Mouse (Mus musculus): Measurements from ENCODE around the gene Pon1.
"Not testable (repeated sequence)": the region's sequence is repeated elsewhere in the genome, so short reads cannot be mapped to it uniquely, and the experiment has no call there.

Gene Pon1

GRCm38 (mm10) chr6:5193693-5194092, at the start of gene Pon1:
TSS of gene Pon1 (minus strand) at chr6:5193946.
- no peak for DNase-seq (ENCODE audit: extremely low read depth, low read depth, low spot score)

- DNase-seq (ENCODE audit: extremely low read depth, low read depth, low spot score) = no peak
These were observed 45.1 kb upstream of the Pon1 start for GRCm38 (mm10) chr6:5238799-5239198.

GRCm38 (mm10) chr6:5237510-5237909, 43.8 kb upstream of the Pon1 start:
- DNase-seq (ENCODE audit: extremely low read depth, low read depth, low spot score) = no peak

GRCm38 (mm10) chr6:5236843-5237371, 43.2 kb upstream of the Pon1 start:
- DNase-seq (ENCODE audit: extremely low read depth, low read depth, low spot score) = no peak

- no peak for DNase-seq (ENCODE audit: extremely low read depth, low read depth, low spot score)
These were observed 40.8 kb upstream of the Pon1 start for GRCm38 (mm10) chr6:5234563-5234962.

- peak; percentile 95 for DNase-seq (ENCODE audit: extremely low read depth, low read depth, low spot score)
These were observed 40.1 kb upstream of the Pon1 start for GRCm38 (mm10) chr6:5233812-5234211.

- DNase-seq (ENCODE audit: extremely low read depth, low read depth, low spot score) = no peak
These were observed 38.3 kb upstream of the Pon1 start for GRCm38 (mm10) chr6:5232022-5232421.

- no peak for DNase-seq (ENCODE audit: extremely low read depth, low read depth, low spot score)
These were observed 36.5 kb upstream of the Pon1 start for GRCm38 (mm10) chr6:5230261-5230660.

GRCm38 (mm10) chr6:5223551-5223950, 29.8 kb upstream of the Pon1 start:
- not testable (repeated sequence) for DNase-seq (ENCODE audit: extremely low read depth, low read depth, low spot score)

GRCm38 (mm10) chr6:5222080-5222479, 28.3 kb upstream of the Pon1 start:
- no peak for DNase-seq (ENCODE audit: extremely low read depth, low read depth, low spot score)

GRCm38 (mm10) chr6:5218190-5218589, 24.4 kb upstream of the Pon1 start:
- no peak for DNase-seq (ENCODE audit: extremely low read depth, low read depth, low spot score)

- DNase-seq (ENCODE audit: extremely low read depth, low read depth, low spot score) = no peak
These were observed 14.1 kb upstream of the Pon1 start for GRCm38 (mm10) chr6:5207817-5208216.

- peak; percentile 74 for DNase-seq (ENCODE audit: extremely low read depth, low read depth, low spot score)
These were observed 6.2 kb upstream of the Pon1 start for GRCm38 (mm10) chr6:5199916-5200315.

GRCm38 (mm10) chr6:5199376-5199905, 5.7 kb upstream of the Pon1 start:
- peak; percentile 94 for DNase-seq (ENCODE audit: extremely low read depth, low read depth, low spot score)

GRCm38 (mm10) chr6:5198590-5198989, 4.8 kb upstream of the Pon1 start:
- DNase-seq (ENCODE audit: extremely low read depth, low read depth, low spot score) = peak; percentile 69

- no peak for DNase-seq (ENCODE audit: extremely low read depth, low read depth, low spot score)
These were observed 3.0 kb downstream of the Pon1 start for GRCm38 (mm10) chr6:5190761-5191160.

GRCm38 (mm10) chr6:5189507-5189906, 4.2 kb downstream of the Pon1 start:
- DNase-seq (ENCODE audit: extremely low read depth, low read depth, low spot score) = no peak

- DNase-seq (ENCODE audit: extremely low read depth, low read depth, low spot score) = no peak
These were observed 4.8 kb downstream of the Pon1 start for GRCm38 (mm10) chr6:5188938-5189337.

GRCm38 (mm10) chr6:5188036-5188435, 5.7 kb downstream of the Pon1 start:
- no peak for DNase-seq (ENCODE audit: extremely low read depth, low read depth, low spot score)

GRCm38 (mm10) chr6:5187586-5187985, 6.2 kb downstream of the Pon1 start:
- no peak for DNase-seq (ENCODE audit: extremely low read depth, low read depth, low spot score)

- DNase-seq (ENCODE audit: extremely low read depth, low read depth, low spot score) = no peak
These were observed 7.4 kb downstream of the Pon1 start for GRCm38 (mm10) chr6:5186229-5186950.

GRCm38 (mm10) chr6:5180645-5181044, 13.1 kb downstream of the Pon1 start:
- DNase-seq (ENCODE audit: extremely low read depth, low read depth, low spot score) = no peak

GRCm38 (mm10) chr6:5179189-5179588, 14.6 kb downstream of the Pon1 start:
- no peak for DNase-seq (ENCODE audit: extremely low read depth, low read depth, low spot score)

Data from fat pad, adult 2 months (tissue).